Mouse (Mus musculus): ENCODE data around the gene Donson.

Donson gene

DNA sequence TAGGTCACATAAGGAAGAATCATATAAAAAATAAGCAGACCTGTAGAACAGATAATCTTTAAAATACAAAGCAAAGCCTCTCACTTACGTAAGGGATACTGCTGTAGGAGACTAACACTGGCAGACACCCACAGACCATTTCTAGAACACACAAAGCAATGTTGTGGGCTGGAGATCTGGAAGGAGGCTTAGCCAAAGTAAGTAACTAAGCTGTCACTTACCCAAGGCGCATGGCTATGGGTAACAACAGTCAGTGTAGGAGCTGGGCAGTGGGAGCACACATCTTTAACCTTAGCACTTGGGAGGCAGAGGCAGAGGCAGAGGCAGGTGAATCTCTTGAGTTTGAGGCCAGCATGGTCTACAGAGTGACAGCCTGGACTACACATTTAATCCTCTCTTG is 48.9 kb downstream of the Donson start:
- no peak for DNase-seq

DNA sequence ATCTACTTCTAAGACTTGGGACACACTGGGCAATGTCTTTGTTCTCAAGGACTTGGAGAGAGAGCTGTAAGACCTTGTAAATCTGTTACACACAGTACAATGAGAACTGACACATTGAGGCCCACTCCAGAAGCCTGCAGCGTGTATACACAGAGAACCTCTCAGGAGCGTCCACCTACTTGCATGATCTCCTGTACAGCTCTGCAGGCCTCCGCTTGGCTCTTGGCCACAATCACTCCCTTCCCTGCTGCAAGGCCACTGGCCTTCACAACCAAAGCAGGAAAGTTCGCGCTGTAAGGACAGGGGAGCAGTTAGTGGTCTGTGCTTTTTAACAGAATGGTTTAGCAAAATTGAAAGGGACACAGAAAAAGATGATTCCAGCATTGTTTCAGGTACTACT is 49.4 kb downstream of the Donson start:
- no peak for DNase-seq

DNA sequence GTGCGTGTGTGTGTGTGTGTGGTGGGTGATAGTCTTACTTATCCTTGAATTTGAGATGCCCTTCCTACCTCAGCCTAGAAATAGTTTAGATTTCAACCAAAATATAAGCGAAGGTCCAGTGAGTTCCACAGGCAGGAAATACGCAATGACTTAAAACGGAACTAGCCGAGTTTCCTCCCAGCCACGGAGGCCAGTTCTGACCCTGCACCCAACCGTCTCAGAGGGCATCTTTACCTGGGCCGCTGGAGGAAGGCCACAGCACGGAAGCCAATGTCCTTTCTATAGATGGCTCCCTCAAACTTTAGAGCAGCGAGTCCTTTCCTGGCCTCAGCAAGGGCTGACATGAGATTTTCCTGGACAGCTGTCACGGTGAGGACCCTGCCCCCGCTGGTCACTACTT is 54.9 kb downstream of the Donson start:
- no peak for DNase-seq

DNA sequence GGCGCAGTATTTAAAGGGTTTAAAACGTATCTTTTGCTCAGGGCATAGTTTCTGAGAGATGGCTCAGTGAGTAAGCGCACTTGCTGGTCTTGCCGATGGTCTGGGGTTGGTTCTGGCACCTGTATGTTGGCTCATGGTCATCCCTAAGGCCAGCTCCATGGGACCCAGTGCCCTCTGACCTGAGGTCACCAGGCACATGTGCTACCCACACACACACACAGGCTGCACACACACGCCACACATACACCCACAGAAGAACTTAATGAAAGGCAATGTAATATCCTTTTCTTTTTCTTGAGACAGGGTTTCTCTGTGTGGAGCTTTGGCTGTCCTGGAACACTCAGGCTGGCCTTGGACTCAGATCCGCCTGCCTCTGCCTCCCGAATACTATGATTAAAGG is 55.6 kb downstream of the Donson start:
- no peak for DNase-seq

DNA sequence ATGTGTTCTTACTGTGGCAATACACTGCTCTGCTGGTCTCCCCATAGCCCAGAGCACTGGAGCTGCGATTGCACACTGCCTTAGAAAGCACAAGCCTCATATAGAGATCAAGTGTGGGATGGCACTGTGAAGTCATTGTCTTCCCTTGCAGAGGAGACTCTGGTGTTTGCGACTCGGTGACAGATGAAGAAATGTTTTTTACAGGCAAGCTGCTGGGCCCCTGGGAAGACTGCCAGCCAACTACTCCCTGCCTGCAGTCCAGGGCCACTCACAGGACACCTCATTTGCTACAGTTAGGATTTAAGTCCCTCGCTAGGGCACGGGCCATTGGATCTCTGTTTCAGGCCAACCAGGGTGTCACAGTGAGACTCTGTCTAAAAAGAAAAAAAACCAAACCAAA is 56.1 kb downstream of the Donson start:
- no peak for DNase-seq

DNA sequence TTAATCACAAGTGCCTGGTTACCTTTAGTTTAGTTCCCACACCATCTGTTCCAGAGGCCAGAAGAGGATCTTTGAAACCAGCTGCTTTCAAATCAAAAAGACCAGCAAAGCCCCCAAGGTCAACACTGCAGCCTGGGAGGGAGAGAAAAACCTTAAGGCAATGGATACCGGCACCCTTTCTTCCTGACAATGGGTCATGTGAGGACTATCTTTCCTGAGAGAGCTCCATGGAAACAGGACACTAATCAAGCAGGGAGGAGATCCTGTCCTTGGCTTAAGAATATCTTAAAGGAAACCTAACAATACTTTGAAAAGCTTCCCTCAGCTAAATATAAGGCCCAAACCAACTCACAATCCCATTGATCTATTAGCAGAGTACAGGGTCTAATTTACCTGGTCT is 58.0 kb downstream of the Donson start:
- DNase-seq: no peak

DNA sequence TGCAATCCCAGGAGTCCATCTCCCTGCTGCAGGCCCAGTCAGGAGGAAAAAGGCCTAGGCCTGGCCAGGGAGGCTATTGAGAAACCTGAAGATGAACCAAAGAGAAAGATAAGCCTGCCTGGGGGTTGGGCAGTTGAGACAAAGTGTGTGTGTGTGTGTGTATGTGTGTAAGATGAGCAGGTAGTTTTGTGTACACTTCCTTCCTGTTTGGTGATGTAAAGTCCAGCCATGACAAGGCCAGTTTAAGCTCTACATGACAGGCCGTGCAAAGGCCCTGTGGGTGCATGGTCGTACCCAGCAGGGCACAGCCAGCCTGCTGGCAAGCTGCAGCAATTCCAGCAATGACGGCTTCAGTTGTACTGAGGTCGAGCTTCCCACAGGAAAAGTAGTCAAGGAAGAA is 58.8 kb downstream of the Donson start:
- no peak for DNase-seq

DNA sequence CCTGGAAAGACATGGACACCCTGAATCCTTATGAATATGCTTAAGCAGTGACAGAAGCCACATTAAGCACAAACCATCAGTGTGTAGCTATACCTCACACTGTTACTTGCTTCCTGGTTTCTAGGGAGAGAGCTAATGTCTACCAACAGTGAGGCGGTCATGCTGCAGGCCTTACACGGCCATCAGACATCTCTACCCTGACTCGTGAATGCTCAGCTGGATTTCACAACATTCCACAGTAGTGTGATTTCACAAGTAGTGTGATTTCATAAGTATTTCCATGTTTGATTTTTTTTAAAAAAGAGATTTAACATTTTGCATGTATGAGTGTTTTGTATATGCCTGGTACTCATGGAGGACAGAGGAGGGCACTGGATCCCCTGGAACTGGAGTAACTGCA is 59.9 kb downstream of the Donson start:
- DNase-seq: no peak

DNA sequence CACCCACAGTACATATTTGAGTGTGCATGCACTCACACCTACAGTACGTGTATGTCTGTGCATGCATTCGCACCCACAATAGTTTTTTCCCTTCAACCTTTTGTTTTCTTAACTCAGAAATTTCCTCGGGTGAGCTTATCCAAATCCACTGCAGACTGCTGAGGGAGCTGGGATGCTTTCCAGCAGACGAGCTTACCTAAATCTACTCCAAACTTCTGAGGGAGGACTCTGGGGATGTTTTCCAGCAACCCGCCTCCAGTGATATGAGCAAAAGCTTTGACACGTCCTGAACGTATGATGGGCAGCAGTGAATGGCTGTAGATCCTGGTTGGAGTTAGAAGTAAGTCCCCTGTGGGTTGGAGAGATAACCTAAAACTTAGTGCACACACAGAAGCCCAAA is 60.7 kb downstream of the Donson start:
- no peak for DNase-seq
